Mouse (Mus musculus): ENCODE results near the gene Cacna2d4. TPM values are rescaled to one million over a fixed set of nuclear protein-coding genes. Genes with fewer than 3 reads are reported as not detected.
"Not testable (repeated sequence)": the region's sequence is repeated elsewhere in the genome, so short reads cannot be mapped to it uniquely, and the experiment has no call there.

The Cacna2d4 gene
- polyA plus RNA-seq, 1 experiment from 2014 or later, result not detected

GRCm38 (mm10) chr6:119336124-119336523 is 99.8 kb downstream of the Cacna2d4 start:
- no peak overlapping the region for H3K27ac ChIP-seq

GRCm38 (mm10) chr6:119337287-119337686 is 101.0 kb downstream of the Cacna2d4 start:
- H3K9me3 ChIP-seq, result no peaks in the 10 kb centered on the region
- H3K4me1 ChIP-seq, result peaks cover 13% of the 10 kb centered on the region
- H3K4me3 ChIP-seq (replicated peaks), result no peak overlapping the region
- peaks cover 26% of the 10 kb centered on the region for H3K27me3 ChIP-seq
- WGBS, result 70% methylated on average over 3 of the region's 3 CpGs
- H3K27ac ChIP-seq, result no peak overlapping the region
- no peak overlapping the region for H3K4me2 ChIP-seq
- ATAC-seq (ENCODE audit: low FRiP score), result no peak
- H3K36me3 ChIP-seq (replicated peaks), result no peaks in the 10 kb centered on the region
- no peak overlapping the region for H3K9ac ChIP-seq

More at GRCm38 (mm10) chr6:119336124-119336523, 99.8 kb downstream of the Cacna2d4 start:
- no peak for ATAC-seq (ENCODE audit: low FRiP score)
- Histone ChIP-seq H3K4me1 (peaks cover 14% of the 10 kb centered on the region), H3K9me3 (no peaks in the 10 kb centered on the region), H3K36me3 (replicated peaks) (no peaks in the 10 kb centered on the region), H3K27me3 (peaks cover 38% of the 10 kb centered on the region), H3K4me2 (no peak overlapping the region), H3K9ac (no peak overlapping the region), H3K4me3 (replicated peaks) (no peak overlapping the region)
- 83% methylated on average over 7 of the region's 7 CpGs for WGBS

- no peak overlapping the region for H3K27ac ChIP-seq
- no peak overlapping the region for H3K9ac ChIP-seq
- H3K9me3 ChIP-seq, result no peaks in the 10 kb centered on the region
- no peak overlapping the region for H3K4me2 ChIP-seq
- no peak overlapping the region for H3K4me3 ChIP-seq (replicated peaks)
- H3K36me3 ChIP-seq (replicated peaks), result no peaks in the 10 kb centered on the region
- ATAC-seq (ENCODE audit: low FRiP score), result no peak
- H3K27me3 ChIP-seq, result peaks cover 16% of the 10 kb centered on the region
- peaks cover 11% of the 10 kb centered on the region for H3K4me1 ChIP-seq
- WGBS, result 25% methylated on average over 10 of the region's 11 CpGs
Observed at GRCm38 (mm10) chr6:119338121-119338912, 102.0 kb downstream of the Cacna2d4 start.

GRCm38 (mm10) chr6:119341409-119341808 is 105.1 kb downstream of the Cacna2d4 start:
- H3K4me3 ChIP-seq (replicated peaks), result no peak overlapping the region
- H3K9me3 ChIP-seq, result no peaks in the 10 kb centered on the region
- peaks cover 9% of the 10 kb centered on the region for H3K4me1 ChIP-seq
- ATAC-seq (ENCODE audit: low FRiP score), result peak; percentile 88
- H3K4me2 ChIP-seq, result no peak overlapping the region
- H3K27me3 ChIP-seq, result 0 out of 2 replicates have a peak, but pooled peaks cover 7% of the 10 kb centered on the region
- H3K36me3 ChIP-seq (replicated peaks), result no peaks in the 10 kb centered on the region
- H3K9ac ChIP-seq, result no peak overlapping the region
- no peak overlapping the region for H3K27ac ChIP-seq

- H3K4me3 ChIP-seq (replicated peaks), result no peak overlapping the region
- peaks cover 7% of the 10 kb centered on the region; the same call in 1 of the 2 replicates for H3K4me1 ChIP-seq
- 0 out of 2 replicates have a peak overlapping the region, but pooled peaks have one; percentile 13 for H3K27ac ChIP-seq
- WGBS, result 66% methylated on average over 10 of the region's 10 CpGs
- no peaks in the 10 kb centered on the region for H3K27me3 ChIP-seq
- no peak overlapping the region for H3K9ac ChIP-seq
- no peaks in the 10 kb centered on the region for H3K9me3 ChIP-seq
- no peak overlapping the region for H3K4me2 ChIP-seq
- no peak for ATAC-seq (ENCODE audit: low FRiP score)
- no peaks in the 10 kb centered on the region for H3K36me3 ChIP-seq (replicated peaks)
Observed at GRCm38 (mm10) chr6:119346257-119346656, 109.9 kb downstream of the Cacna2d4 start.

DNA sequence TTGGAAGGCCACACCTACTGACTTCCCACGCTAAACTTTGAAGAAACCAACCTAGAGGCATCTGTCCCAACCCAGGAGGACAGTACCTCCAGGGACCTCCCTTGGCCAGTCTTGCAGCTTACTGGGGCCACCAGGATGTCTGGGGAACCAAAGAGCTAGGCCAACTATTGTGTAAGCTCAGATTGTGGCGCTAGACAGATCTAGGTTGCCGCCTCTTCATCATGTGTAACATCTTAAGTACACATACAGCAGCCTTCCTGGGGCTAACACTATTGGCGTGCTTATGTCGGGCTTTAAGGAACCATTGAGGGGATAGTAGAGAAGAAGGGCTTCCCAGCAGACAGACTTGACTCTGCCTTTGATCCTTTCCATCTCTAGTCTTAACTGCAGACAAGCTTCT is 111.5 kb downstream of the Cacna2d4 start:
- Histone ChIP-seq H3K4me1 (peaks cover 7% of the 10 kb centered on the region; the same call in 1 of the 2 replicates), H3K9me3 (no peaks in the 10 kb centered on the region), H3K36me3 (replicated peaks) (peaks cover 8% of the 10 kb centered on the region; the same call in 1 of the 2 replicates), H3K27ac (no peak overlapping the region), H3K27me3 (no peaks in the 10 kb centered on the region), H3K9ac (no peak overlapping the region), H3K4me2 (no peak overlapping the region), H3K4me3 (replicated peaks) (no peak overlapping the region)
- no peak for ATAC-seq (ENCODE audit: low FRiP score)
- WGBS, result 79% methylated on average over 5 of the region's 5 CpGs

DNA sequence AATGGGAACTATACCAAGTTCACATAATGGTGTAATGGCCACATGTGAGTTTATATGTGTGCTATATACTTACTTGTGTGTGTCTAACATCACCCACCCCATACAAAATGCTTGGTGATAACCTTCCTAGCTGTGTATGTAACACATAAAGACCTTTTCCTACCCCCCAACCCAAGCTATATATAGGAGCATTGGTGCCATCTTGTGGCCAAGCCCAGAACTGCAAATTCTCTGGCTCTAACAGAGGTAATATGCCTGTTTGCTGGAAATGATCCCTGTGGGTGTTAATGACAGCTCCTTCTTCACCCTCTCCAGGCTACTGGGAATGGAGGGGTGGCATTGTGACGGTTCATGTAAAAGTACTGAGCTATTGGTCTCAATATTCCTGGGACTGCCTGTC is 111.9 kb downstream of the Cacna2d4 start:
- H3K4me3 ChIP-seq (replicated peaks), result no peak overlapping the region
- H3K36me3 ChIP-seq (replicated peaks), result peaks cover 10% of the 10 kb centered on the region
- no peak overlapping the region for H3K27ac ChIP-seq
- H3K9me3 ChIP-seq, result no peaks in the 10 kb centered on the region
- H3K4me1 ChIP-seq, result peaks cover 7% of the 10 kb centered on the region; the same call in 1 of the 2 replicates
- H3K4me2 ChIP-seq, result no peak overlapping the region
- 3% methylated on average over 1 of the region's 1 CpGs for WGBS
- no peaks in the 10 kb centered on the region for H3K27me3 ChIP-seq
- H3K9ac ChIP-seq, result no peak overlapping the region
- peak; percentile 45 for ATAC-seq (ENCODE audit: low FRiP score)

- no peak for ATAC-seq (ENCODE audit: low FRiP score)
- 78% methylated on average over 9 of the region's 9 CpGs for WGBS
Observed at GRCm38 (mm10) chr6:119350703-119351198, 114.4 kb downstream of the Cacna2d4 start.

DNA sequence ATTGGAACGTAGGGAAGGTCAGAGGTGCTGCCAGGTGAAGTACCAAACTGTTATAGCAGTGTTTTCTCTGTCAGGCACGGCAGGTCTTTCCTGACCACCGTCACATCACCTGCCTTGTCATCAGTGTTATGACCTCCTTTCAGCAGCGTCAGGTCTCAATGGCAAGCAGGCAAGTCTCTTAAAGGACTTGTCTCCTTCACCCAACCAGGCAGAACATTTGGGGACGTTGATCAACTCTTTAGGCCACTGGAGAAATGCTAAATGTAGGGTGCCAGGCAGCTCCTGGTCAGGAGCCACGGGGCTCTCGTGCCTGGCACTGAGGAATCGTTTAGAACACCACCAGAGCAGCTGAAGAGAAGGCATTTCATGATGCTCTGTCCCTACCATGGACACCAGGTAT is 115.3 kb downstream of the Cacna2d4 start:
- peaks cover 7% of the 10 kb centered on the region; the same call in 1 of the 2 replicates for H3K4me1 ChIP-seq
- H3K9me3 ChIP-seq, result no peaks in the 10 kb centered on the region
- 77% methylated on average over 8 of the region's 8 CpGs for WGBS
- peaks cover 44% of the 10 kb centered on the region for H3K36me3 ChIP-seq (replicated peaks)
- H3K27ac ChIP-seq, result no peak overlapping the region
- H3K27me3 ChIP-seq, result no peaks in the 10 kb centered on the region
- no peak overlapping the region for H3K4me2 ChIP-seq
- H3K4me3 ChIP-seq (replicated peaks), result no peak overlapping the region
- no peak for ATAC-seq (ENCODE audit: low FRiP score)
- no peak overlapping the region for H3K9ac ChIP-seq

More at GRCm38 (mm10) chr6:119350703-119351198, 114.4 kb downstream of the Cacna2d4 start:
- no peak overlapping the region for H3K4me2 ChIP-seq
- no peak overlapping the region for H3K9ac ChIP-seq
- H3K36me3 ChIP-seq (replicated peaks), result peaks cover 35% of the 10 kb centered on the region
- no peaks in the 10 kb centered on the region for H3K27me3 ChIP-seq
- H3K4me3 ChIP-seq (replicated peaks), result no peak overlapping the region
- no peaks in the 10 kb centered on the region for H3K9me3 ChIP-seq
- H3K27ac ChIP-seq, result 0 out of 2 replicates have a peak overlapping the region, but pooled peaks have one; percentile 50
- peaks cover 7% of the 10 kb centered on the region; the same call in 1 of the 2 replicates for H3K4me1 ChIP-seq

DNA sequence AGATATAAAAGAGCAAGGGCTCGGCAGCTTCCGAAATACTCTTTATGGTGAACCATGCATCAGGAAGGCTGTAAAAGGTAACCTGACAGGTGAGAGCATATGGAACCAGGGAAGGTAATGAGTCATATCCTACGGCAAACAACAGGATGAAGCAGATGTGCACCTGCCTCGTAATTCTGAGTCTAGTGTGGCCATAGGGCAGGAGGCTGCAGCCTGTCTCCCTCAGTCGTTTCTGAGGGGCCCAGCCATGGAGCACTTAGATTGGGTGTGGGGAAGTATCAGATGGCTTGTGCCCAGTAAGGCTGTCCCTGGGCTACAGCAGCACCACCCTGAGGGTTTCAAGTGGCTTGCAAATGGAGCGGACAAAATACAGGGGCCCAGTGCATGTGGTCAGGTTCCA is 116.2 kb downstream of the Cacna2d4 start:
- no peak overlapping the region for H3K27ac ChIP-seq
- H3K4me3 ChIP-seq (replicated peaks), result no peak overlapping the region
- no peaks in the 10 kb centered on the region for H3K27me3 ChIP-seq
- 88% methylated on average over 6 of the region's 6 CpGs for WGBS
- H3K9me3 ChIP-seq, result no peaks in the 10 kb centered on the region
- H3K4me1 ChIP-seq, result peaks cover 7% of the 10 kb centered on the region; the same call in 1 of the 2 replicates
- no peak overlapping the region for H3K4me2 ChIP-seq
- no peak overlapping the region for H3K9ac ChIP-seq
- ATAC-seq (ENCODE audit: low FRiP score), result no peak
- peaks cover 50% of the 10 kb centered on the region for H3K36me3 ChIP-seq (replicated peaks)

DNA sequence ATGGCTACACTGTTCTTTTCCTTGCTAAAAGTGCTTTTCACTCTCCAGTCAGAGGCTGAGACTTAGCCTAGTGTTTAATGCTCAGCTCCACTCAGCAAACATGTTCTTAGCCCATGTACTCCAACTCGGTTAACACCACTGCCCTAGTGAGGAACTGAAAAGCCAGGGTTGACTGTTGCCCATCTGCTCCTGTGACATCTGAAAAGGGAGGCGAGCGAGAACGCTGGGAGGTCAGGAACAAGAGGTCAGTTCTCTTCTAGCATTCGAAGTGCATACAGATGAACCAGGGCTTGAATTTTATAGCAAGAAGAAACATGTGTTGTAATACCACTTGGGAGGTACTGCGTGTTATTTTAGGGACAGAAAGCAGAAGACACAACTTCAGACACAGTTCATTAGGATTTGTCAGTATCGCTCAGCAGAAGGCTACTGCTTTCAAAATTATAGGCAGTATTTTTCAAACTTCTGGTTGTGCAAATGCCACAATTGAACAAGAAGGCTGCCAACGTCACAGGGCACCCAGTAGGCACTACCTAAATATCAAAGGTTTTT is 121.8 kb downstream of the Cacna2d4 start:
- Histone ChIP-seq H3K9me3 (no peaks in the 10 kb centered on the region), H3K4me2 (no peak overlapping the region), H3K4me3 (replicated peaks) (no peak overlapping the region), H3K27ac (no peak overlapping the region), H3K4me1 (no peaks in the 10 kb centered on the region), H3K27me3 (no peaks in the 10 kb centered on the region), H3K36me3 (replicated peaks) (peaks cover 89% of the 10 kb centered on the region), H3K9ac (no peak overlapping the region)
- no peak for ATAC-seq (ENCODE audit: low FRiP score)
- WGBS, result 86% methylated on average over 8 of the region's 8 CpGs

DNA sequence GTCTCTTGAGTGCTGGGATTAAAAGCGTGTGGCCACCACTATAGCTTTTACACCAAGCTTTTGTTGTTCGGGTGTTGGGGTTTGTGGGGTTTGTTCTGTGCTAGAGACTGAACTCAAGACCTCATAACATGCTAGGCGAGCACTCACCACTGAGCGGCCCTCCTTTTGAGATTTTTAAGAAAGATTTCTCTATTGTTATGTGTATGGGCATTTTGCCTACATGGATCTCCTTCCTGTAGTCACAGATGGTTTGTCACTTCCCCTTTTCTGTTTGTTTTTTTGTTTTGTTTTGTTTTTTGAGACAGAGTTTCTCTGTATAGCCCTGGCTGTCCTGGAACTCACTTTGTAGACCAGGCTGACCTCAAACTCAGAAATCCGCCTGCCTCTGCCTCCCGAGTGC is 123.9 kb downstream of the Cacna2d4 start:
- not testable (repeated sequence) for H3K27ac ChIP-seq; H3K4me1 ChIP-seq; H3K9ac ChIP-seq; H3K9me3 ChIP-seq; H3K27me3 ChIP-seq; H3K4me2 ChIP-seq; ATAC-seq (ENCODE audit: low FRiP score); H3K4me3 ChIP-seq (replicated peaks)
- H3K36me3 ChIP-seq (replicated peaks), result peaks cover 75% of the 10 kb centered on the region
- 87% methylated on average over 6 of the region's 6 CpGs for WGBS
